Mouse (Mus musculus) testis, postnatal 10 days (tissue): ENCODE results near the gene Itpa.
"Not testable (repeated sequence)": the region's sequence is repeated elsewhere in the genome, so short reads cannot be mapped to it uniquely, and the experiment has no call there.

ENCODE experiments used
- DNase-seq: peaks from one replicate; pipeline ENCODE4 v3.0.0; 2021; ENCODE audit warnings: low spot score

The Itpa gene

DNA sequence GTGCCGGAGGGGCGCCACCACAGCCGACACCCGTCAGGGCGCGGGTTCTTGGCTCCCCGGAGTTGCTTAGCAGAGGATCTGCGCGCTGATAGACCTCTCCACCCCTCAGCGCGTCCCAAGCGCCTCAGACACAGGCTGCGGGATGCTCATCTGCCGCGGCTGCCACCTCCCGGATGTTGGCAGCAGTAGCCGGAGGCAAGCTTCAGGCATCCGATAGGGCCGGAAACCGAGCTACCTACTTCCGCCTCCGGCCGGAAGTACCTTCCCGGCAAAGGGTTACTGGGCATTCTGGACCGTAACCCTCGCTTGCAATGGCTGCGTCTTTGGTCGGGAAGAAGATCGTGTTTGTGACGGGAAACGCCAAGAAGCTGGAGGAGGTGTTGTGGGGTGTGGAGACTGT lies at the start of gene Itpa:
Gene Itpa (plus strand): TSS at position 52 of the 400 bp plus-strand sequence.
- peak; percentile 86 for DNase-seq

DNA sequence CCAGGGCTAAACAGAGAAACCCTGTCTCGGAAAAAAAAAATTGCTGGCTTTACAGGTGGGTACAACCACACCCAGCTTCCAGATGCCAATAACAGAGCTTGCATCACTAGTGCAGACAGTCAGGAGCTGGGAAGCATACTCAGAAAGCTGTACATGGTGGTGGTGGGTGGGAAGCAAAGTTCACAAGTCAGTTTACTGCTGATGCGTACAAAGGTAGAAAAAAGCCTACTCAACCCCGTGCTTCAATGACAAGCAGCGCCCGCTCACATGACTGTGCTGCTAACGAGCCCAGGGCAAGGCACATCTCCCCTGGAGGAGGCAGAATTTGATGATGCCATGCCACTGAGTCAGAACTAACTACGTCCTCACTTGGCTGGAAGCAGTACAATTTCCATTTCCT lies 48.4 kb upstream of the Itpa start:
- no peak for DNase-seq

DNA sequence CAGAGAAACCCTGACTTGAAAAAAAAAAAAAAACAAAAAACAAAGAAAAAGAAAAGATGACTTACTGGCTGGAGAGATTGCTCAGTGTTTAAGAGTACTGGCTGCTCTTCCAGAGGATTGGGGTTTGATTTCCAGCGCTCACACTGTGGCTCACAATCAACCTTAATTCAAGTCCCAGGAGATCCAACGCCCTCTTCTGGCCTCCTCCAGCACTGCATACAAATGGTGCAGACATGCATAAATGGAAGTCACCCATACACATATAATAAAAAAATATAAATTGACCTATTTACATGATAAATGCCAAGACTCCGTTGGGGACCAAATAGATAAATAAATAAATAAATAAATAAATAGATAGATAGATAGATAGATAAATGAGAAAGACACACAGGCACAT lies 39.0 kb upstream of the Itpa start:
- DNase-seq, result peak; percentile 54

DNA sequence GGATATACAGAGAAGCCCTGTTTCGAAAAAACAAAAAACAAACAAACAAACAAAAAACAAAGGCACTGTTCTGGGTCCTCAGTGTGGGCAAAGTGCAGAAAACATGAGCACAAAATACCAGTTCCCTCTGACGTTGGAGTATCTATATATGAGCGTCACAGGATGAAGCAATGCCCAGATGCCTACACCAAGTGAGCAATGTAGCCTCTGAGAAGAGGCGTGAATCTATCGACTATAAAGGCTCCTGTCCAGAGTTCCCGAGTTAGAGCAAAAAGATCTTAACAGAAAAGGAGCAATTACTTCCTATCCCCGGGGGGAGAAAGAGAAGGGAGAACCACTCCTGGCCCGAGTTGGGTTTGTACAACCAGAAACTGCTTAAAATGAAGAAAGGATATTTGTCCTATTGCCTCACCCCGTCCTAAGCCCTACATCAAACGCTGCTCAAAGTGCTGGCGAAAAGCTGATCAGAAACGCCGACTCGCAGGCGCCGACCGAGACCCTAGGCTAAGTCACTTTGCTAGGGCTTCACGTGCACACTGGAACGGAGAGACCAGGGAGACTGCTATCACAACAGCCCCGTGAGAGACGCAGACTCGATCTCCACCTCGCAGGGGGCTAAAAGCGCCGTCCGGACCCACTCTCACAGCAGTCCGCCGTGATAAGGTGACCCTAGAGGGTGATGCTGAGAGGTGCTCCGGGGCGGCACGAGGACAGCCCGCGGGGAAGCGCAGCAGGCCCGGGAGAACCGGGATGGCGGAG lies 38.2 kb upstream of the Itpa start:
- DNase-seq, result no peak

DNA sequence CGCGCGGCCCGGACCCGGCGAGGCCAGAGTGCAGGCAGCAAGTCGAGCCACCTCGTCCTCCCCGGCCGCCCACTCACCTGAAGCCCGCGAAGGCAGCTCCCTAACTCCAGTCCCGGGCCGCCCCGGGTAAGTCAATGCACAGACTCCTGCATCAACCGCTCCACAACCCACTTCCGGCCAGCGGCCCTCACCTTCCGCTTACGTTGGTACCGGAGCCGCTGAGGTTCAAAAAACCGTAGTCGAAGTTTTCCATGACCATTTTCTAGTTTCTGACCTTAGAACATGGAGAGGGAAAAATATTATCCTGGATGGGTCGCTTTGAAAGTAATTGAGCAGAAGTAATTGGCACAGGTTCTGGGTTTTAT lies 37.6 kb upstream of the Itpa start, which contains the start of the genes Fastkd5 and Ubox5:
Gene Fastkd5 (minus strand): TSS at position 189 of the 365 bp plus-strand sequence.
Gene Ubox5 (minus strand): TSS at position 200 of the 365 bp plus-strand sequence.
- DNase-seq, result peak; percentile 95

DNA sequence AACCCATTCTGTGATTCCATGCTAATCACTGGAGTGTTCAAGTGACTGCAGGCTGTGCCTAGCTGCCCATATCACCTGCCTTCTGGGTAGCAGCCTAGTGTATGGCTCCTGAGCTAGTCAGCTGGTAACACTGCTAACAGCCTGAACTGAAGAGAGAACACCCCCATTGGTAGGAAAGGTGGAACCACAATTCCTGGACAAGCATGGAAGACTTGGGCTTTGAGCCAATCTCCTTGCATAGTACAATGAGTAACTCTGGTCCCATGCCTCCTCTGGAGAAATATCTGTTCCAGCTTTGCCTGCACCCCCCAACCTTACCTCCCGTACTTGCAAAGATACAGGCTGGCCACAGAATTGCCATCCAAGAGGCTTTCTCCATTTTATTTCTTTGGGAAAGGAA lies 35.0 kb upstream of the Itpa start:
- DNase-seq, result no peak

DNA sequence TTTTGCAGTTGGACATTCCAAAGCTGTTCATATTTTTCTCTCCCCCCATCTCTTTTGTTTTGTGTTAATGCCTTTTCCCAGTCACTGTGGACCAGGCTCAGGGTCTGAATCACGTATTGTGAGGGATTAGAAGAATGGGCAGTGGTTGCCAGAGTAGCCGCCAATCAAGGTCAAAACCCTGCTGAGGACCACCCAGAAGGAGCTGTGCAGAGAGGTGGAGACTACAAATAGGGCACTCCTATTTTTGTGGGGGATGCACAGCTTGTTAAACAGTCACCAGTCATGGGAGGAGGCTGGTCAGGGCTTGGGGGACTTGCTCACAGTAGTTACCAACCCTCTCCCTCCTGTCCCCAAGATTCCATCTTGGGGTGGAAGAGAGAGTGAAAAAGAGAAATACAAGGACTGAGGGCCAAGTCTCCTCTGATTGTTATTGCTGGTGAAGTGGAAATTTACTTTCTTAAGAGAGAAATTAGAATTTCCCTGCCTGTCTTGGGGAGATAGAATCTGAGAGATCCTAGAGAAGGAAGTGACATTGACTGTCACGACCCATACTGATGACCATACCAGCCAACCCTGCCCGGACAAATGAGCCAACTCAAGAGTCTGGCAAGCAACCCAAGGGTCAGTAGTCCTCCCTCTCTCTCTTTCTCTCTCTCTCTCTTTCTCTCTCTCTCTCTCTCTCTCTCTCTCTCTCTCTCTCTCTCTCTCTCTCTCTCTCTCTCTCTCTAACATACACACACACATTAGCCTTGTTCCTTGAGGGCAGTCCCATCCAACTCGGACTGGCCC lies 34.3 kb upstream of the Itpa start:
- no peak for DNase-seq

DNA sequence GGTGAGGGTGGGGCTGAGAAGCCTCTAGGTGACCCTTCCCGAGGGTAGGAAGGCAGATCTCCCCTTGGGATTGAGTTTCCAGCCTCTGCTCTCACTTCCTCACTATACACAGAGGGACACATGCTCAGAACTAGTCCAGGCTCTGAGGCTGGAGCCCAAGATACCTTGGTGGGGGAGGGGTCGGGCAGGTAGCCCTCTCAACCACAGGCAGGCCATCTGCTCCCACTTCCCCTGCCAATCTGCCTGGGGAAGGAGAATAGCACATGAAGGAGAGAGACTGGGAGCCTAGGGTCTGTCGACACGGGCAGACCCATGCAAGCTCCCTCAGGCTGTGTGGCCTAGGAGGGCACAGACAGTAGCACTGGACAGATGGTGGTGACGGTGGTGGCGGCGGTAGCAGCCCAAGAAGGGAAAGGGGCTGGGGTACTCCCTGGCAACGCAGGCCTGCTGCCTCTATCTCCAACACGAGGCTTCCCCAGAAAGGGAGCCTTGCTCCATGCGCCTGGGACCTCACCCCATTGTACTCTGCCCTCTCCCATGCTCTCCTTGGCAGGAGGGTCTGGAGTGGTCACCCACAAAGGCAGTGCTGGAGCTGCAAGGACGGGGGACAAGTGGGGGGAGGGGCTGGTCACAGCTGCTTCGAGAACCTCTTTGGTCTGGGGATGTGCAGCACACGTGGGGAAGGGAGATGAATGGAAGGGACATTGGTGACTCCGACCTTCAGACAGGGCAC lies 33.2 kb upstream of the Itpa start:
- no peak for DNase-seq

DNA sequence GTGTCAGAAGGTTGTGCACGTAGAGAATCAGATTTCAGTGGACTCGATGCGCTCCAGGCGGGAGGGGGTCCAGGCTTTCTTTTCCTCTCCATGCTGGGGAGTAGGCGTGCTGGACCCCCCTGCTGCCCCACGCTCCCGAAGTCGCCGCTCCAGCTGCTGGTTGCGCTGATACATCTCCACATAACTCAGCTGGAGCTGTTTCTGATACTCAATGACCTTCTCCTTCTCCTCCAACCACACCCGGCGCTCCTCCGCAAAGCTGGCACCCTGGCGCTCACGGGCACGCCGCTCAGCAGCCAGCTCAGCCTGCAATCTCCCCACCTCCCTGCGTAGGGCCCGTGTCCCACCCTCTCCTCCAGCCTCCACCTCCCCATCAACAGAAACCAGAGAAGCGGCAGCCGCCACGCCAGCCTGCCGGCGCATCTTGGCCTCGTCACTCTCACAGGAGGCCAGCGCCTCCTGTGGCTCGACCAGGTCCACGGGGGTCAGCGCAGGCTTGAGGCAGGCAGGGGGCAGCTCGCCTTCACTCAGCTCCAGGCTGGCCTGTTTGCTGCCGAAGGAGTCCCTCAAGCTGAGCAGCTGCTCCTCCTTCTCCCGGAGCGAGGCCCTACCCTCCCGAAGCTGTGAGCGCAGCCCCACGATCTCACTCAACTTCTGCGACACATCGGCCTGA lies 32.5 kb upstream of the Itpa start:
- peak; percentile 62 for DNase-seq

DNA sequence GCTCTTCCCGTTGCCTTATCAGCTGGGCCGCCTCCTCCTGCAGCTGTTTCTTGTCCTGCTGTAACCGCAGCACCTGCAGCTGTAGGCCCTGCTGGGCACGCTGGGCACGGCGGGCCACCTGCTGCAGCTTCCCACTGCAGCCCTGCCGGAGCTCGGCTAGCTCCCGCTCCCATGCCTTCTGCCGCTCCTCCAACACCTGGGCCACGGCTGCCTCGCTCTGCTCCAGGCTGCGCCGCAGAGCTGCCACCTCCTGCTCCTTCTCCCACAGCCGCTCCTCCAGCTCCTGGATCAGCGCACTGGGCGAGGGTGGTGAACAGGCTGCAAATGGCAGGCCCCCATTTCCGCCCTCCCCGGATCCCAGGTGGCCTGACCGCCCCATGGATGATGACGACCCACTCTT lies 31.6 kb upstream of the Itpa start:
- no peak for DNase-seq

DNA sequence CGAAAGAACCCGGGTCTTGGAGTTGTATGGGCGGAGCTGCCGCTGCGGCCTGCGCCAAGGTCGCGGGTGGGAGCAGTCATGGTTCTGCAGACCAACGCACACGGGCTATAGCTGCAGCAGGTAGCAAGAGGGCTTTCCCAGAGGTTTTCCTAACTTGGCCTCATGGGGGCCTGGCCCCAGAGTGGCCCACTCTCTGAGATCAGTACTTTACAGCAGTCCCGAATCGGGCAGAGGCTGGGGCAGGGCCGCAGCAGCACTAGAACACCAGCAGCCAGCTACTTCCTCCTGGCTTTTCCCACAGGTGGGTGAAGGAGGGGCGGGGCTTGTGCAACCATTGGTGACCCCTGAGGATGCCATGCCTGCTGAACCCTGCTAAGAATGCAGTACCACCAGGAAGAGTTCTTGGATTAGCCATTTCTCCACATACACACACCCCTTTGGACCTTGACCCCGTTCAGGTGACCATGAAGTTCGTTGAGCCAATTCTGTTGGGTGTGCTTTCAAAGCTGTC lies 29.3 kb upstream of the Itpa start:
- DNase-seq, result peak; percentile 57

DNA sequence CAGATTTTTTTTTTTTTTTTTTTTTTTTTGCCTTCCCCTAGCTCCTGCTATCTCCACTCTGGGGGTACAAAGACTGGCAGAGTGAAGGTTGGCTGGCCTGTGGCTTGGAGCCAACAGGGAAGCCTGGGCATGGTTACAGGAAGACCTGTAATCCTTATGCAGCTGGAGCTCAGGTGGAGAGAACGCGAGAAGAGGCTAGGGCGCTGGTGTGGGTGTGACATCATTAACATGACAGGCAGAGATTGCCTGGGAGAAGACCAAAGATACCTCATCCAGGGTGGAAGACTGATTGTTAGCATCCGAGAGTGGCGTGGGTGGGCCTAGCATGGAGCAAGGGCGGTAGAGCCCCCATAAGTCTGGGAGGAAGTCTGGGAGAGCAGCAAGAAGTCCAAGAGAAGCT lies 28.1 kb upstream of the Itpa start:
- DNase-seq, result no peak

DNA sequence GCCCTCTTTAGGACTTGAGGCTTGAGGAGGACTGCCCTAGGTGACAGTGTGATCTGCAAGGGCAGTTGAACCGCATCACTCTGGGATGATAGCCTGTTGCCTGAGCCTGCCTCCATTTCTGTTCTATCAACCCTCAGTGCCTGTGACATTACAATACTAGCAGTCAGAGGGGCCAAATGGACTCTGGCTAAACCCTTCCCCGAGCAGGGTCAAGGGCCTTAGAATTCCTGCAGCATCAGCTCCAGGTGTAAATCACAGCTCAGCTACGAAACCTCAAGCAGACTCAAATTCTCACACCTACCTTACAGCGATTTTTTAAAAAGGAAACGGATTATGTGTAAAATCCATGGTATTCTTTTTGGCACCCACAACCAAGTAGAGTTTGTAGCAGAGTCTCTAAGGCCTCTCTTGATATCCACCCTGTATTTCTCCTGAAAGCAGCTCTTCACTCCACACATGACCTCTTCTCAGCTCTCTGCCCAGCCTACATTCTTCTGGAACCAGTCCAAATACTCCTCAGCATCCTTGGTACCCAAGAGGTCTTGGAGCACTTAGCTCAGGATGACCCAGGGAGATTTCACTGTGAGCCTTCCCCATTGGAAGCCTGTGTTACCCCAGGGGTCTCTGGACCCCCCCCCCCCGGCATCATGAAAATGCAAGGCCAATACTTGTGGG lies 25.9 kb upstream of the Itpa start:
- DNase-seq, result no peak

DNA sequence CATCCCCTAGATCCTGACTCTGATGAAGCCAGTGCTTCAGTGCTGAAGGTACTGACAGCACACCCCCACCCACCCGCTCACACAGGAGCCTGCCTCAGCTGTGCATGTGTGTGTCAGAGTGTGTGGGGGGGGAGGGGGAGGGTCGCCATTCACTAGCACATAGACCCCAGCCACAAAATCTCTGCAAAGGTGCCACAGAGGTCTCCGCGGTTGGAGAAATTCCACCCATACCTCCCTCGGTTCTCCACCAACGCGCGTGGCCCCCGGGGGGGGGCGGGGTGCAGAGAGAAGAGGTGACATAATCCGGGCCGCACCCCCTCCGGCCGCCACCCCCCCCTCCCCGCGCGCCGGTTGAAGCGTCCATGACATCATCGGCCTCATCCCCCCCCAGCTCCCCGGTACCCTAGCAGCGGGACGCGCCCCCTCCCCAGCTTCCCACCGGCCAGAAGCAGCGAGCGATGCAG lies 25.2 kb upstream of the Itpa start:
- DNase-seq, result no peak

DNA sequence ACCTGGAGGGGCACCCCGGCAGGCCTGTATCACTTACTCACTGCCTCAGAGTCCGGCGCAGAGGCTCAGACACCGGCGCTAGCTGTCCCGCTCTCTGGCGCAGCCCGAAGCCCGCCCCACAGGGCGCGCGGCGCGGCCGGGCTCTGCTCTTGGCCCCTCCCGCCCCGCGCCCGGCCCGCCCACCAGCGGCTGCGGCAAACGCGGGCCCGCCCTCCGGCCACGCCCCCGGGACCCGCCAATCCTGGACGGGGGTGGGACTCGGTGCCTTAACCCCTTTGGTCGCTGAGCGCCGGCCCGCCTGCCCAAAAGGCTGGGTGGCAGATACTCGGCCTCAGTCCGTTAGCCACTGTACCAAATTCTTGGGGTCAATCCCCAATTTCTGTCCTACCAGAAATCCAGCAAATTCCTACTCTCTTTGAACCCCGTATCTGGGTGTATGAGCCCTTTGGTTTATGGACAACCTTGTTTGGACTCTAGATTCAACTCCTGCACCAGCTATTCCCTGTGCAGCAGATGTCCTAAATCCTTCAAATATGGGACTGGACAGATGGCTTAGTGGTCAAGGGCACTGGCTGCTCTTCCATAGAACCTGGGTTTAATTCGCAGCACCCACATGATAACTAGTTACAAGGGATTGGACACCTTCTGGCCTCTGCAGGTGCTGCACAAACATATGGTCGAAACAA lies 24.6 kb upstream of the Itpa start, which contains the start of gene Lzts3:
Gene Lzts3 (minus strand): TSS at position 120 of the 686 bp plus-strand sequence.
- DNase-seq, result peak; percentile 98

DNA sequence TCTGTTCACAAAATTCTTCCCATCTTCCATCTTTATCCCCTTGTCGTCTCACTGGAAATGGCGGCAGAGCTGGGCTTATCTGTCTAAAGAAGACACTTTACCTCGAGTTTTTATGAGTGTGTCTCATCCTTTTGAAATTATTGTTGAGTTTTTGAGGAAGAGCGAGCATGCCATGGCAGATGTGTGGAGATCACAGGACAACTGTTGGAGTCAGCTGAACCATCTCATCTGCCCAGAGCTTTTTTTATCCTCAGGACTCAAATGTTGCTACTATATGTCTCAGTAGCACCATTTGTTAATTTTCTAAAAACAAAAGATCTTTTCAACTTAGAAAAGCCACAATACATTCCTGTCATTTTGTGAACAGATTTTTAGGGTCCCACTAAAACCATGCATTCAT lies 22.2 kb upstream of the Itpa start:
- no peak for DNase-seq

DNA sequence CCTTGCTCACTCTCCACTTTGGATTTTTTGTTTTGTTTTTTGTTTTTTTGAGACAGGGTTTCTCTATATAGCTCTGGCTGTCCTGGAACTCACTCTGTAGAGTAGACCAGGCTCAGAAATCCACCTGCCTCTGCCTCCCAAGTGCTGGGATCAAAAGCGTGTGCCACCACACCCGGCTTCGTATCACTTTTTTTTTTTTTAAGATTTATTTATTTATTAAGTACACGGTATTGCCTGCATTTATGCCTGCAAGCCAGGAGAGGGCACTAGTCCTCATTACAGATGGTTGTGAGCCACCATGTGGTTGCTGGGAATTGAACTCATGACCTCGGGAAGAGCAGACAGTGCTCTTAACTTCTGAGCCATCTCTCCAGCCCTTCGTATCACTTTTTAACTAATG lies 18.4 kb upstream of the Itpa start:
- not testable (repeated sequence) for DNase-seq

DNA sequence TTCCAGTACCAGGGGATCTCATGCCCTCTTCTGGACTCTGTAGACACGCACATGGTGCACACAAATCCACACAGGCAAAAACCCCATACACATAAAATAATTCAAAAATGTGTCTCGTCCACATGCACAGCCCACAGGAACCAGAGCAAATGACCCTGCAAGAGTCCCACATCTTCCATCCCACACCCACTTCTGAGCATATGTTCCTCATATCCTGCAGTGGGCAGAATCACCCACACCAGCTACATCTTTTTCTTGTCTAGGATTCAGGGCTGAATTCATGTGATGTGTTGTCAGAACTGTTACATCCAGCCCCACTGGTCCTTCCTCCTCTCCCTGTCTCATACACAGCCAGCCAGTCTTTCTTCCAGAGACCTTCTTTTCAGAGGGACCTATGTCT lies 14.1 kb upstream of the Itpa start:
- DNase-seq, result no peak

DNA sequence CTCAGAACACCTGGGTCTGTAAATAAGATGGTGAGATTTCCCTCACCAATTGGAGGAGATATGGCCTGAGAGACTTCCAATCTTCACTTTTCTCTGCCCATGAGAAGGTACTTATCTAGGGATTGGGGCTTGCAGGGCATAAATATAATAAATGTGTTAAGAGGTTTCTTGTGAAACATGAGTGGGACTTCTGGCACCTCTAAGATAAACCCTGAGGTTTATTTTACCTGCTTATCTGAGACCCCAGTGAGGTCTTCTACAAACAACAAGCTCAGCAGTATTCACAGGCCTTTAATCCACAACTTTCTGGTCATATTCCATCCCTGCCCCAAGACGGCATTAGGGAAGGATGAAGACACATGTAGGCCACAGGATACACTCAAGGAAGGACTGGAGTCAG lies 13.7 kb upstream of the Itpa start:
- no peak for DNase-seq

DNA sequence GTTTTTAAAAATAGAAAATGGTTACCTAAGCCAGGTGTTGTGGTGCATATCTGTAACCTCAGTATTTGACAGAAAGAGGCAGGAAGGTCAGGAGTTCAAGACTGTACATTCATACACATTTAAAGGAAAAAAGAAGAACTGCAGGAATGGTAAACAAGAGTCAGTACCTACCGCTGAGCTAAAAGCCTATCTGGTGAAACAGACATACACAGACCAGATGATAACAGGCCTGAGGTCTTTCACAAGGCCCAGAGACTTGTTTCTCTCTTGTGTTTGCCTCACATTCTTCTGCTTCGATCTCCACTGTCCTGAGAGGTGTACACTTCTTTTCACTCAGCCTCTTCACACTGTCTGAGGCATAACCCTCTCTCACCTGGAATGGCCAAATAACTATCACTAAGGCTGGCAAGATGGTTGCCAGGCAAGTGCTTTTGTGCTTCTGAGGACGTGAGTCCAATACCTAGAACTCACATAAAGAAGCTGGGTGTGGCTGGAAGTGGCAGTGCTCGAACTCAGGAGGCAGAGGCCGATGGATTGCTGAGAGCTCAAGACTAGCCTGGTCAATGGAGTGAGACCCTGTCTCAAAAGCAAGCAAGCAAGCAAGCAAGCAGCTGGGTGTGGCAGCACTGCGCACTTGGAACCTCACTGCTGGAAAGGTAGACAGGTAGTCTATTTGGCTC lies 11.6 kb upstream of the Itpa start:
- no peak for DNase-seq
